Mouse (Mus musculus) lung, embryonic 15.5 days (tissue): Measurements from ENCODE around the gene Spata48. TPM values are rescaled to one million over a fixed set of nuclear protein-coding genes. Genes with fewer than 3 reads are reported as not detected.

Experiments
- polyA plus RNA-seq: library from polyadenylated mRNA; unstranded; fragments of >200 nt; fragmentation: Nextera tagmentation; extraction: Ambion mirVana; gene quantifications from 2 replicates; pipeline ENCODE4 v1.2.1, GENCODE M21; 2015

Spata48 gene
- polyA plus RNA-seq, 1 experiment from 2014 or later, result 1.7 TPM

Other genes with a start within 250 kb of the Spata48 start
- 0.70 and 0.74 TPM in 2 replicates for gene Zpbp, start 314 bp downstream of the Spata48 start, polyA plus RNA-seq
- not detected in 2 replicates for gene 4930512M02Rik, start 165.7 kb downstream of the Spata48 start, polyA plus RNA-seq
- 2.1 and 3.2 TPM in 2 replicates for gene Ikzf1, start 222.9 kb downstream of the Spata48 start, polyA plus RNA-seq